Mouse (Mus musculus) adrenal gland (tissue): ENCODE results near the gene Nucb1.

Experiments
- intact Hi-C: fragments of 180-260 bp; cut with DNase I; formaldehyde crosslinking; loops from one replicate; pipeline ENCODE4 v1.15.1; 2025
- long read RNA-seq, 2 experiments: library from polyadenylated mRNA; unstranded; transcript quantifications; one replicate each; pipeline ENCODE4 v2.0.0; 2020; ENCODE audit warnings: borderline replicate concordance in 1 of 2; ENCODE audit not compliant: insufficient replicate concordance in 1 of 2

Nucb1 gene
- long read RNA-seq, experiment 1, full-length matches to known transcripts = 100 of 118 reads
- long read RNA-seq, experiment 1, partial matches to known transcripts = 11 of 118 reads
- long read RNA-seq, experiment 1, other reads (novel, unspliced or antisense) = 7 of 118 reads
- long read RNA-seq, experiment 2, full-length matches to known transcripts = 89 of 103 reads
- long read RNA-seq, experiment 2, partial matches to known transcripts = 10 of 103 reads
- long read RNA-seq, experiment 2, other reads (novel, unspliced or antisense) = 4 of 103 reads

- intact Hi-C loops = no loop called here
Measured at GRCm38 (mm10) chr7:45509912-45510787, at the start of gene Nucb1. TSS of gene Nucb1 (minus strand) at chr7:45510406.

- intact Hi-C loops = loop anchor here (5.0 kb wide), 1 partner anchor 33 kb away; no protein-coding TSS in a partner anchor
Measured at GRCm38 (mm10) chr7:45558907-45559306, 48.7 kb upstream of the Nucb1 start.

- intact Hi-C loops = loop anchor here (5.0 kb wide), 1 partner anchor 37 kb away; no protein-coding TSS in a partner anchor
Measured at GRCm38 (mm10) chr7:45555787-45556186, 45.6 kb upstream of the Nucb1 start.

GRCm38 (mm10) chr7:45554744-45555143, 44.5 kb upstream of the Nucb1 start, which contains the start of gene Hsd17b14:
TSS of gene Hsd17b14 (plus strand) at chr7:45554893.
- intact Hi-C loops = loop anchor here (5.0 kb wide), 1 partner anchor 38 kb away; no protein-coding TSS in a partner anchor

- intact Hi-C loops = no loop called here
Measured at GRCm38 (mm10) chr7:45553990-45554389, 43.8 kb upstream of the Nucb1 start.

GRCm38 (mm10) chr7:45553519-45553918, 43.3 kb upstream of the Nucb1 start:
- intact Hi-C loops = no loop called here

GRCm38 (mm10) chr7:45551512-45551883, 41.3 kb upstream of the Nucb1 start:
- intact Hi-C loops = no loop called here

GRCm38 (mm10) chr7:45550821-45551511, 40.8 kb upstream of the Nucb1 start:
- intact Hi-C loops = no loop called here

- intact Hi-C loops = no loop called here
Measured at GRCm38 (mm10) chr7:45549641-45550436, 39.6 kb upstream of the Nucb1 start.

- intact Hi-C loops = no loop called here
Measured at GRCm38 (mm10) chr7:45544525-45544924, 34.3 kb upstream of the Nucb1 start.

GRCm38 (mm10) chr7:45540213-45540612, 30.0 kb upstream of the Nucb1 start:
- intact Hi-C loops = no loop called here

- intact Hi-C loops = no loop called here
Measured at GRCm38 (mm10) chr7:45539095-45539494, 28.9 kb upstream of the Nucb1 start.

GRCm38 (mm10) chr7:45538163-45539041, 28.2 kb upstream of the Nucb1 start:
- intact Hi-C loops = no loop called here

GRCm38 (mm10) chr7:45537602-45538001, 27.4 kb upstream of the Nucb1 start:
- intact Hi-C loops = no loop called here

- intact Hi-C loops = no loop called here
Measured at GRCm38 (mm10) chr7:45535676-45536075, 25.5 kb upstream of the Nucb1 start.

GRCm38 (mm10) chr7:45530643-45531042, 20.4 kb upstream of the Nucb1 start:
- intact Hi-C loops = no loop called here

- intact Hi-C loops = loop anchor here (5.0 kb wide), 1 partner anchor 52 kb away; no protein-coding TSS in a partner anchor
Measured at GRCm38 (mm10) chr7:45529461-45529860, 19.3 kb upstream of the Nucb1 start.

GRCm38 (mm10) chr7:45527169-45527568, 17.0 kb upstream of the Nucb1 start:
- intact Hi-C loops = loop anchor here (5.0 kb wide), 1 partner anchor 50 kb away; no protein-coding TSS in a partner anchor

- intact Hi-C loops = loop anchor here (5.0 kb wide), 1 partner anchor 49 kb away; no protein-coding TSS in a partner anchor
Measured at GRCm38 (mm10) chr7:45526474-45527120, 16.4 kb upstream of the Nucb1 start.
